Mouse (Mus musculus) limb, embryonic 11.5 days (tissue): ENCODE measurements around the gene Trim9. TPM values are rescaled to one million over a fixed set of nuclear protein-coding genes. Genes with fewer than 3 reads are reported as not detected.

Experiments
- ATAC-seq: fragments of 200-750 bp; cut with Nextera tagmentation; 2 replicates; pipeline ENCODE4 v1.8.0; 2017; ENCODE audit warnings: low read depth; ENCODE audit not compliant: insufficient number of reproducible peaks, low FRiP score, low TSS enrichment
- DNase-seq: peaks from one replicate; pipeline ENCODE4 v3.0.0-alpha.2; 2015; ENCODE audit warnings: low spot score
- H3K27ac ChIP-seq: fragments of 300-500 bp; sonication (generic); replicated peaks from 2 replicates; pipeline ENCODE4 v1.5.1; 2014; ENCODE audit warnings: low read depth, mild to moderate bottlenecking, low read length
- H3K27me3 ChIP-seq: fragments of 300-500 bp; sonication (generic); 2 replicates; pipeline ENCODE4 v1.6.1; 2014; ENCODE audit warnings: mild to moderate bottlenecking, low read length, mixed read lengths; ENCODE audit not compliant: control insufficient read depth, insufficient read depth
- H3K36me3 ChIP-seq: fragments of 300-500 bp; sonication (generic); 2 replicates; pipeline ENCODE4 v1.6.1; 2014; ENCODE audit warnings: mild to moderate bottlenecking, low read length, moderate library complexity, mixed read lengths; ENCODE audit not compliant: control insufficient read depth, insufficient read depth
- H3K4me1 ChIP-seq: fragments of 300-500 bp; sonication (generic); 2 replicates; pipeline ENCODE4 v1.6.1; 2014; ENCODE audit warnings: low read length, mixed read lengths; ENCODE audit not compliant: control insufficient read depth, insufficient read depth
- H3K4me2 ChIP-seq: fragments of 300-500 bp; sonication (generic); 2 replicates; pipeline ENCODE4 v1.6.1; 2014; ENCODE audit warnings: low read depth, mild to moderate bottlenecking, moderate library complexity; ENCODE audit not compliant: severe bottlenecking
- H3K4me3 ChIP-seq: fragments of 300-500 bp; sonication (generic); 2 replicates; pipeline ENCODE4 v1.5.1; 2014; ENCODE audit warnings: low read depth, low read length
- H3K9ac ChIP-seq: fragments of 300-500 bp; sonication (generic); 2 replicates; pipeline ENCODE4 v1.6.1; 2014; ENCODE audit warnings: mild to moderate bottlenecking, low read length
- H3K9me3 ChIP-seq: fragments of 300-500 bp; sonication (generic); 2 replicates; pipeline ENCODE4 v1.6.1; 2016; ENCODE audit warnings: low read length; ENCODE audit not compliant: control insufficient read depth
- WGBS: fragments of 180-500 bp; shearing (Covaris S2); extraction: QIAGEN DNeasy Blood & Tissue Kit; methylation state at CpG from one replicate; pipeline ENCODE4 v1.1.7; 2014; 5-methylcytosine and 5-hydroxymethylcytosine counted together
- polyA plus RNA-seq: library from polyadenylated mRNA; unstranded; fragments of >200 nt; fragmentation: Nextera tagmentation; extraction: Ambion mirVana; gene quantifications from 2 replicates; pipeline ENCODE4 v1.2.1, GENCODE M21; 2014

Trim9 gene
- polyA plus RNA-seq, 1 experiment from 2014 or later: 0.40 TPM

DNA sequence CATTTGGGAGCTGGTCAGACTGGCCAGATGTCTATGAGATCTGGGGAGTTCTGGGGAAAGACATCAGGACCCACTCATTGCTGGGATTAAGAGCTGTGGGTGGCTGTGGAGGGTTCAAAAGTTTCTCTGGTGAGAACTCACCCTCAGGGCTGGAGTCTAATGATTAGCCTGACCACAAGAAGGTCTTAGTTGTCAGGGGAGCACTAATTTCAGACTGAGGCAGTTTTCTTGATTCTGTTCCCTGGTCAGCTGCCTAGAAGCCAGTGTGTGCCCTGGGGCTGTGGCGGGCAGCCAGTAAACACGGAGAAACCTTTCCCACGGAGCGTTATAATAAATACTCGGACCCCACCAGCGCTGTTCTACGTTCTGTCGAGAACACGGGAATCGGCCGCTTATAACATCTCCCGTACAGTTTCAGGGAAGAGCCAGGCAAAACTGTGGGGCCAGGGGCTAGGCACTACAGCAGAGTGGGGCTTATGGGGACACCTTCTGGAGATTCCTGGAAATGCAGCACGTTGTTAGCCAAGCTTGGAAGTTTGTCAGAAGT is 112.4 kb downstream of the Trim9 start:
- DNase-seq (peak; percentile 89), ATAC-seq (peak; percentile 78; the same call in 1 of the 2 replicates)
- Histone ChIP-seq H3K27ac (no peak overlapping the region), H3K4me1 (no peaks in the 10 kb centered on the region), H3K36me3 (no peaks in the 10 kb centered on the region), H3K4me2 (peak overlapping the region; percentile 61), H3K4me3 (peak overlapping the region; percentile 12; the same call in 1 of the 2 replicates), H3K27me3 (no peaks in the 10 kb centered on the region), H3K9ac (peak overlapping the region; percentile 45; the same call in 1 of the 2 replicates), H3K9me3 (no peaks in the 10 kb centered on the region)
- 8% methylated on average over 13 of the region's 13 CpGs for WGBS

- no peaks in the 10 kb centered on the region for H3K27me3 ChIP-seq
- H3K4me2 ChIP-seq: no peak overlapping the region
- H3K4me3 ChIP-seq: no peak overlapping the region
- H3K4me1 ChIP-seq: no peaks in the 10 kb centered on the region
- ATAC-seq: peak; percentile 58; the same call in 1 of the 2 replicates
- H3K27ac ChIP-seq: no peak overlapping the region
- DNase-seq: peak; percentile 77
- 36% methylated on average over 6 of the region's 6 CpGs for WGBS
- H3K9ac ChIP-seq: no peak overlapping the region
- H3K36me3 ChIP-seq: no peaks in the 10 kb centered on the region
- H3K9me3 ChIP-seq: no peaks in the 10 kb centered on the region
These were observed 113.0 kb downstream of the Trim9 start for GRCm38 (mm10) chr12:70234411-70234810.

DNA sequence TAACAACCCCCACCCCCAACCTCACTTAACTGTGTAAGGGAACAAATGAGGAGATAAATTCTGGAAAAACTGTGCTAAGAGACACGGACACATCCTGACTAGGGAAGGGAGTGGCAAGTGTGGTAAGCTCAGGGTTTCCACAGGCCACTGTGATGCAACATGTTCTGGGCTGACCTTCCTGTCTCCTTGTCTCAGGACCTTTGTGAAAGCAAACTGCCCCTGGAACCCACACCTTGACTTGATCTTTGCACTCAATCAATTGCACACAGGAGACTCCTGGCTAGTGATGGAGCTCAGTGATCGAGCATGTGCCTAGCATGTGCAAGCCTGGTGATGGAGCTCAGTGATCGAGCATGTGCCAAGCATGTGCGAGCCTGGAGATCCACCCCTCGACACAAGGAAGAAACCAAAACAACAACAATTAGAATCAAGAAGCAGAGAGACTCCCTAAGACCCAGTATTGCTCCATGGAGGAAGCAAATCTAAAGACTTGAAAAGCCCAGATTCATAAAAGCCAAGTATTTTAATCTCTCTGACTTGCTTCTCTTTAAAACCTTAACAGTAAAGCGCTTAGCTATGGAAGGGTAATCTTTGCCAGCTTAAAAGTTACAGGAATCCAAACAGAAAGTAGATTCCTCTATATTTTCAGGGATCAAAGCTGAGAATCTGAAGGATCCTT is 113.6 kb downstream of the Trim9 start:
- no peaks in the 10 kb centered on the region for H3K4me1 ChIP-seq
- no peak overlapping the region for H3K27ac ChIP-seq
- 80% methylated on average over 6 of the region's 6 CpGs for WGBS
- H3K9me3 ChIP-seq: no peaks in the 10 kb centered on the region
- no peak overlapping the region for H3K4me2 ChIP-seq
- H3K27me3 ChIP-seq: no peaks in the 10 kb centered on the region
- no peak overlapping the region for H3K9ac ChIP-seq
- no peaks in the 10 kb centered on the region for H3K36me3 ChIP-seq
- H3K4me3 ChIP-seq: no peak overlapping the region
- DNase-seq (no peak), ATAC-seq (no peak)

- H3K4me2 ChIP-seq: no peak overlapping the region
- no peak for DNase-seq
- 63% methylated on average over 5 of the region's 5 CpGs for WGBS
- no peak overlapping the region for H3K27ac ChIP-seq
- peaks cover 5% of the 10 kb centered on the region for H3K4me1 ChIP-seq
- ATAC-seq: no peak
- no peak overlapping the region for H3K4me3 ChIP-seq
- H3K27me3 ChIP-seq: no peaks in the 10 kb centered on the region
- no peak overlapping the region for H3K9ac ChIP-seq
- H3K9me3 ChIP-seq: no peaks in the 10 kb centered on the region
- no peaks in the 10 kb centered on the region for H3K36me3 ChIP-seq
These were observed 115.3 kb downstream of the Trim9 start for GRCm38 (mm10) chr12:70232020-70232544.

DNA sequence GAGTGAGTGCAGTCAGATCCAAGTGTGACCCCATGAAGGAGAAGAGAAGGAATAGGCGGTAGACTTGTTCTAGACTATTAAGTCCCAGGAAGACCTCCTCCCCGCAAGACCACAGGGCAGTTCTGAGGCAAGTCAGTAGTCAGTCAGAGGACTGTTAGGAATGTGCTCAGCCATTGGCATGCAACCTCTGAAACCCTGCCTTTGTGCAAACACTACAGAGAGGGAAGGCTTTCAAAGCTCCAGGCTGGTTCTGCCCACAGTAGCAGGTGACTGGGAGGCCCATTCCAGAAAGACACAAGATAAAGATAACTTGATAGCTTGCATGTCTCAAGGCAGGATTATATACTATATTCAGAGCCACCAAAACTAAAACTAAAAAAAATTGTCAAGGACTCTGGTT is 116.1 kb downstream of the Trim9 start, which contains the start of gene Pygl:
Gene Pygl, minus strand, starts transcription at position 195 of the 400 bp plus-strand sequence.
- 93% methylated on average over 2 of the region's 2 CpGs for WGBS
- H3K36me3 ChIP-seq: no peaks in the 10 kb centered on the region
- DNase-seq: no peak
- H3K4me2 ChIP-seq: no peak within 1 kb of the TSS
- H3K9ac ChIP-seq: no peak within 1 kb of the TSS
- 0 out of 2 replicates have a peak, but pooled peaks cover 3% of the 10 kb centered on the region for H3K27me3 ChIP-seq
- no peak within 1 kb of the TSS for H3K27ac ChIP-seq
- peaks cover 6% of the 10 kb centered on the region for H3K4me1 ChIP-seq
- ATAC-seq: no peak
- no peaks in the 10 kb centered on the region for H3K9me3 ChIP-seq
- no peak within 1 kb of the TSS for H3K4me3 ChIP-seq

DNA sequence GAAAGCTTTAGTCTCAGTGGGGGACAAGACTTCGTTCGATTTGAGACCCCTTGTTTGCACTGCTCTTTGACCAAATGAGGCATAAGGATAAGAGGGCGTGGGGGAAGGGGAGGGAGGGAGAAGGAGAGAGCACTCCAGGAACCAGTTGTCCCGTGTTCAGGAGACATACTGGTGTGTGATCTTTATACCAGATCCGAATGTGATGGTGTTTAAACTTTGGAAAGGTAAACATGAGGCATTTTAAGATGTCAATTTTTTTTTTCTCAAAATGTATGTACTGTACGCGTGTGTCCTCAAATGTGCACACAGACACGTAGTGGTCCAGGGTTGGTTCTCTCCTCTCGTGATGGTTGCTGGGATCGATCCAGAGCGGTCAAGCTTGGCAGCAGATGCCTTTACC is 119.3 kb downstream of the Trim9 start:
- 65% methylated on average over 11 of the region's 11 CpGs for WGBS
- Histone ChIP-seq H3K4me2 (peak overlapping the region; percentile 86), H3K9me3 (no peaks in the 10 kb centered on the region), H3K4me3 (no peak overlapping the region), H3K4me1 (peaks cover 6% of the 10 kb centered on the region), H3K27me3 (0 out of 2 replicates have a peak, but pooled peaks cover 3% of the 10 kb centered on the region), H3K27ac (no peak overlapping the region), H3K36me3 (no peaks in the 10 kb centered on the region), H3K9ac (no peak overlapping the region)
- DNase-seq: no peak
- no peak for ATAC-seq

DNA sequence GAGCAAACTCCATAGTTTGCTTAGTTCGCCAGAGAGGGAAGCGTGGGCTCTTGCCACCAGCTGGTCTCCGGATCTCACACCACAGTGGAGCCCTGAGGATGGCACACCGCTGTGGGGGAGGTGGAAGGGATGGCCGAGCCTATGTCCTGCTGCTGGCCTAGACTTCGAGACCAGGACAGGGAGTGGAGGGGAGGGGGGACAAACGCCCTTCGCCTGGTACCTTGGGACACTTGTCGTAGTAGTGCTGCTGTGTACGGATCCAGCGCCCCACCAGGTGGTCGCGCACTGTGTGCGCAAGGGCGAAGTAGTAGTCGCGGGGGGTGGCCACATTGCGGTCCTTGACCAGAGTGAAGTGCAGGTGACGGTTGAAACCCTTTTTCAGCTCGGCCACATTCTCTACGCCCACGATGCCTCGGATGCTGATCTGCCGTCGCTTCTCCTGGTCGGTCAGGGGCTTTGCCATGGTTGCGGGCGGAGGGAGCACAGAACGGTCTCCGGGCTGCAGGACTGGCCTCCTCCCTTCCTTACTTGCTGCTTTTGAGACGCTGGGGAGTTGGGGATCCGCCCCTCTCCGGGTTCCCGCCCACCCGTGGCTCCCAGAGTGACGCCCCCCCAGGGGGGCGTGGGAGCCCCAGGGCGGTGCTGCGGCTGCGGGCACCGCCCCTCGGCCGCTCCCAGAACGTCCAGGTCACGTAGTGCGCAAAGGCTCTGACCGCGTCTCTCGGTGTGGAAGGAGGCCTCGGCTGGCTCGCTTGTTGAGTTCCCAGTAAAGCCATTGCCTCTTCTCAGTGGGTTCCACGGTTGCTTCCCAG is 120.1 kb downstream of the Trim9 start:
- 1% methylated on average over 52 of the region's 52 CpGs for WGBS
- ATAC-seq: peak; percentile 84
- Histone ChIP-seq H3K27ac (peak overlapping the region; percentile 21; the same call in 1 of the 2 replicates), H3K4me3 (peak overlapping the region; percentile 44), H3K9ac (peak overlapping the region; percentile 53), H3K36me3 (no peaks in the 10 kb centered on the region), H3K27me3 (0 out of 2 replicates have a peak, but pooled peaks cover 3% of the 10 kb centered on the region), H3K4me2 (peak overlapping the region; percentile 86), H3K4me1 (peaks cover 6% of the 10 kb centered on the region), H3K9me3 (no peaks in the 10 kb centered on the region)
- peak; percentile 76 for DNase-seq

DNA sequence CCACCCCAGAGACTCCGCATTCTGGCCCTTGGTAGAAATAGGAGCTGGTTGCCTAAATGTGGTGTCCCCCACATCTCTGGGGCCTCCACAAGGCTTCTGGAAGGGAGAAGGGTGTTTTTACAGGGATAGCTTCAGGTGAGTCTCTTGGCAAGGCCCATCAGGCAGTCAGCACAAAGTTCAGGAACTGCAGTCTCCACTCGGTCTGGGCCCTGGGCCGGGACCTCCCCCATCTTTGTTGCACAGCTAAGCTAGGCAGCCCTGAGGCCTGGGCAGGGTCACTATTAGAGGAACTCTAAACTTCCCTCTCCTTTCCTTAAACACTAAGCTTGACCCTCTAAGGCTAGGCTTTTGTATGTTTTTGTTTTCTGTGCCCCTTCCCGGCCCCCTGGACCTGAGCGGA is 120.8 kb downstream of the Trim9 start:
- no peak for ATAC-seq

More for the DNA sequence above, 120.8 kb downstream of the Trim9 start:
- Histone ChIP-seq H3K4me2 (peak overlapping the region; percentile 86), H3K27me3 (0 out of 2 replicates have a peak, but pooled peaks cover 3% of the 10 kb centered on the region), H3K36me3 (no peaks in the 10 kb centered on the region), H3K4me1 (peaks cover 6% of the 10 kb centered on the region), H3K4me3 (peak overlapping the region; percentile 44; the same call in 1 of the 2 replicates), H3K9me3 (no peaks in the 10 kb centered on the region), H3K27ac (no peak overlapping the region), H3K9ac (no peak overlapping the region)
- WGBS: 32% methylated on average over 5 of the region's 5 CpGs
- DNase-seq: no peak
